ENCODE assay signal across 10 mouse cellular contexts in genomic region chr2:125696219-125696618, GRCm38 (mm10). TPM values are rescaled to one million over a fixed set of nuclear protein-coding genes. Genes with fewer than 3 reads are reported as not detected.
DNase-seq lines count a peak whose midpoint lies in the region; ATAC-seq and TF ChIP-seq lines count a peak whose summit lies in the region.
"Had no signal": no experiment of that assay in that cellular context is flagged by ENCODE, and none has a peak within 500 bp of the region (broad histone marks: within the 10 kb centered on the region; RNA-seq: fewer than 3 reads in every experiment).

No protein-coding gene starts in this region.

- no peaks in the 10 kb centered on the region for H3K9me3 ChIP-seq in heart, embryonic 11.5 days (replicated peaks; ENCODE audit: control insufficient read depth, low read length)
- H3K9me3 ChIP-seq in heart, embryonic 14.5 days (ENCODE audit: control insufficient read depth, low read length) = no peaks in the 10 kb centered on the region
- H3K9me3 ChIP-seq in lung, embryonic 15.5 days = no peaks in the 10 kb centered on the region
- no peaks in the 10 kb centered on the region for H3K9me3 ChIP-seq in forebrain, postnatal 0 days (ENCODE audit: low read length)
- H3K9me3 ChIP-seq: midbrain, embryonic 15.5 days had no signal

- H3K9ac ChIP-seq in heart, adult 2 months (ENCODE audit: low read depth, low read length) = no peak overlapping the region
- H3K9ac ChIP-seq in heart, embryonic 11.5 days (ENCODE audit: low read depth, low read length) = no peak overlapping the region
- H3K9ac ChIP-seq in heart, embryonic 14.5 days (ENCODE audit: low read length) = no peak overlapping the region
- no peak overlapping the region for H3K9ac ChIP-seq in lung, embryonic 15.5 days
- H3K9ac ChIP-seq in forebrain, postnatal 0 days = no peak overlapping the region
- H3K9ac ChIP-seq: midbrain, embryonic 15.5 days had no signal

- intact Hi-C loops in heart, adult 2 months (cut with DNase I) = no loop called here

- peak overlapping the region; percentile 11; the same call in 1 of the 2 replicates for H3K27ac ChIP-seq in heart, adult 2 months
- no peak overlapping the region for H3K27ac ChIP-seq in heart, embryonic 11.5 days (ENCODE audit: low read depth, low read length)
- 0 out of 4 replicates have a peak overlapping the region, but pooled peaks have one; percentile 14 to 20 for H3K27ac ChIP-seq in heart, embryonic 14.5 days (replicated peaks in 1 of 2; ENCODE audit: control insufficient read depth in 1 of 2, insufficient read depth in 1 of 2, low read depth in 2 of 2, low read length in 2 of 2)
- H3K27ac ChIP-seq in lung, embryonic 15.5 days = peak overlapping the region; percentile 60; the same call in 1 of the 2 replicates
- H3K27ac ChIP-seq in forebrain, postnatal 0 days (ENCODE audit: low read depth, low read length) = no peak overlapping the region
- H3K27ac ChIP-seq: midbrain, embryonic 15.5 days had no signal

- no peaks in the 10 kb centered on the region for H3K36me3 ChIP-seq in heart, adult 2 months (ENCODE audit: control insufficient read depth, insufficient read depth, low read length)
- H3K36me3 ChIP-seq in heart, embryonic 11.5 days (ENCODE audit: control insufficient read depth, insufficient read depth, low read length) = no peaks in the 10 kb centered on the region
- no peaks in the 10 kb centered on the region for H3K36me3 ChIP-seq in heart, embryonic 14.5 days (ENCODE audit: control insufficient read depth, insufficient read depth, low read length)
- no peaks in the 10 kb centered on the region for H3K36me3 ChIP-seq in lung, embryonic 15.5 days
- H3K36me3 ChIP-seq in forebrain, postnatal 0 days (ENCODE audit: insufficient read depth) = no peaks in the 10 kb centered on the region
- H3K36me3 ChIP-seq: midbrain, embryonic 15.5 days had no signal

- no peak overlapping the region for H3K4me2 ChIP-seq in heart, embryonic 11.5 days
- H3K4me2 ChIP-seq in heart, embryonic 14.5 days (ENCODE audit: low read length) = no peak overlapping the region
- H3K4me2 ChIP-seq in lung, embryonic 15.5 days = no peak overlapping the region
- no peak overlapping the region for H3K4me2 ChIP-seq in forebrain, postnatal 0 days (ENCODE audit: low read depth)
- H3K4me2 ChIP-seq: midbrain, embryonic 15.5 days had no signal

- peak; percentile 40 to 47 for DNase-seq in heart, adult 2 months
- DNase-seq in adipocyte (ENCODE audit: low spot score) = peak; percentile 24
- no peak for DNase-seq in spleen, postnatal 36 days (ENCODE audit: low spot score in 2 of 2)
- no peak for DNase-seq in forebrain, postnatal 0 days
- no peak for DNase-seq in layer of hippocampus, adult 18-20 months (ENCODE audit: low spot score in 2 of 2)
- DNase-seq: right cerebral cortex, postnatal 14 days had no signal

- TF ChIP-seq POLR2A in heart, adult 2 months (IDR thresholded peaks at IDR 0.05; ENCODE audit: insufficient read depth, low read depth, low read length) = no peak

- 40% methylated on average over 2 of the region's 2 CpGs for WGBS in heart, adult 2 months
- 64% methylated on average over 2 of the region's 2 CpGs for WGBS in heart, embryonic 11.5 days (ENCODE audit: insufficient replicate concordance)
- 64% methylated on average over 2 of the region's 2 CpGs for WGBS in heart, embryonic 14.5 days
- WGBS in lung, embryonic 15.5 days = 59% methylated on average over 2 of the region's 2 CpGs
- 53% methylated on average over 2 of the region's 2 CpGs for WGBS in forebrain, postnatal 0 days

- TF ChIP-seq CTCF in heart, adult 2 months (IDR thresholded peaks at IDR 0.05) = no peak
- TF ChIP-seq CTCF in forebrain, postnatal 0 days (IDR thresholded peaks at IDR 0.05; ENCODE audit: low read depth) = no peak

- H3K27me3 ChIP-seq in heart, adult 2 months (ENCODE audit: control insufficient read depth, insufficient read depth, low read length) = no peaks in the 10 kb centered on the region
- H3K27me3 ChIP-seq in heart, embryonic 11.5 days (ENCODE audit: control insufficient read depth, insufficient read depth, low read length) = no peaks in the 10 kb centered on the region
- no peaks in the 10 kb centered on the region for H3K27me3 ChIP-seq in heart, embryonic 14.5 days (ENCODE audit: control insufficient read depth, insufficient read depth, low read length)
- H3K27me3 ChIP-seq in lung, embryonic 15.5 days = no peaks in the 10 kb centered on the region
- H3K27me3 ChIP-seq in forebrain, postnatal 0 days (ENCODE audit: insufficient read depth, low read length) = no peaks in the 10 kb centered on the region
- H3K27me3 ChIP-seq: midbrain, embryonic 15.5 days had no signal

- TF ChIP-seq EP300 in heart, adult 2 months (IDR thresholded peaks at IDR 0.05; ENCODE audit: insufficient read depth, low read depth, low read length) = no peak

- no peaks in the 10 kb centered on the region for H3K79me2 ChIP-seq in heart, adult 2 months (replicated peaks; ENCODE audit: control insufficient read depth, insufficient read depth, low read length)

- no peak for ATAC-seq in heart, embryonic 11.5 days (replicated peaks; ENCODE audit: insufficient number of reproducible peaks, low FRiP score, low TSS enrichment)
- no peak for ATAC-seq in heart, embryonic 14.5 days (ENCODE audit: insufficient number of reproducible peaks, insufficient read depth, low FRiP score, low read depth)
- ATAC-seq in lung, embryonic 15.5 days (ENCODE audit: borderline replicate concordance, extremely low read depth, low FRiP score, low TSS enrichment) = peak; percentile 39; the same call in 1 of the 2 replicates
- no peak for ATAC-seq in forebrain, postnatal 0 days
- ATAC-seq: midbrain, embryonic 15.5 days had no signal

- peaks cover 5% of the 10 kb centered on the region for H3K4me1 ChIP-seq in heart, adult 2 months (ENCODE audit: control insufficient read depth, insufficient read depth, low read length)
- no peaks in the 10 kb centered on the region for H3K4me1 ChIP-seq in heart, embryonic 11.5 days (ENCODE audit: control insufficient read depth, insufficient read depth, low read length)
- peaks cover 0 to 2% of the 10 kb centered on the region in 2 experiments; a peak in 2 of 4 replicates for H3K4me1 ChIP-seq in heart, embryonic 14.5 days (ENCODE audit: control insufficient read depth in 2 of 2, insufficient read depth in 2 of 2, low read length in 2 of 2)
- peaks cover 6% of the 10 kb centered on the region; the same call in 1 of the 2 replicates for H3K4me1 ChIP-seq in lung, embryonic 15.5 days
- H3K4me1 ChIP-seq in forebrain, postnatal 0 days (ENCODE audit: insufficient read depth) = no peaks in the 10 kb centered on the region
- H3K4me1 ChIP-seq: midbrain, embryonic 15.5 days had no signal

- H3K4me3 ChIP-seq in heart, adult 2 months = no peak overlapping the region
- H3K4me3 ChIP-seq in heart, embryonic 11.5 days (ENCODE audit: low read depth, low read length) = no peak overlapping the region
- H3K4me3 ChIP-seq in heart, embryonic 14.5 days (ENCODE audit: control insufficient read depth in 1 of 2, insufficient read depth in 1 of 2, low read depth in 1 of 2, low read length in 2 of 2) = no peak overlapping the region
- no peak overlapping the region for H3K4me3 ChIP-seq in lung, embryonic 15.5 days
- no peak overlapping the region for H3K4me3 ChIP-seq in forebrain, postnatal 0 days (ENCODE audit: low read depth, low read length)
- H3K4me3 ChIP-seq: midbrain, embryonic 15.5 days had no signal

RNA-seq across cellular contexts. Expression of gene Eid1, which starts 23.3 kb away (rescaled TPM):
- 10 to 100 TPM; 44.3 to 45.7 TPM for total RNA-seq in heart, adult 2 months (2021)
- polyA plus RNA-seq in heart, adult 2 months (2012; rRNA removed) = 12.6 and 16.0 TPM in 2 replicates
- 182 and 197 TPM in 2 replicates for polyA plus RNA-seq in heart, embryonic 11.5 days (2014; fragmentation: Nextera tagmentation; extraction: Ambion mirVana)
- 192 and 208 TPM in 2 replicates for polyA plus RNA-seq in heart, embryonic 14.5 days (2014; fragmentation: Nextera tagmentation; extraction: Ambion mirVana)
- polyA plus RNA-seq in lung, embryonic 15.5 days (2015; fragmentation: Nextera tagmentation; extraction: Ambion mirVana) = 117 and 126 TPM in 2 replicates
- 575 and 636 TPM in 2 replicates for total RNA-seq in forebrain, postnatal 0 days (2014; rRNA removed)
- 454 and 459 TPM in 2 replicates for polyA plus RNA-seq in forebrain, postnatal 0 days (2015; fragmentation: Nextera tagmentation; extraction: Ambion mirVana)
- total RNA-seq in layer of hippocampus, adult 18-20 months (2021) = 100 to 1,000 TPM; 258 to 271 TPM

RNA-seq across cellular contexts. Expression of gene Shc4, which starts 27.7 kb away (rescaled TPM):
- total RNA-seq in heart, adult 2 months (2021) = under 1 TPM; 0.44 to 0.77 TPM
- polyA plus RNA-seq in heart, adult 2 months (2012; rRNA removed) = 0.31 and 0.38 TPM in 2 replicates
- polyA plus RNA-seq in heart, embryonic 11.5 days (2014; fragmentation: Nextera tagmentation; extraction: Ambion mirVana) = 1.2 and 2.0 TPM in 2 replicates
- polyA plus RNA-seq in heart, embryonic 14.5 days (2014; fragmentation: Nextera tagmentation; extraction: Ambion mirVana) = 1.2 and 1.3 TPM in 2 replicates
- 1.2 and 1.3 TPM in 2 replicates for polyA plus RNA-seq in lung, embryonic 15.5 days (2015; fragmentation: Nextera tagmentation; extraction: Ambion mirVana)
- 4.3 and 6.8 TPM in 2 replicates for total RNA-seq in forebrain, postnatal 0 days (2014; rRNA removed)
- polyA plus RNA-seq in forebrain, postnatal 0 days (2015; fragmentation: Nextera tagmentation; extraction: Ambion mirVana) = 0.79 and 2.5 TPM in 2 replicates
- total RNA-seq in layer of hippocampus, adult 18-20 months (2021) = 1 to 10 TPM; 4.1 to 4.2 TPM

Comparison
In these comparisons a context has a peak if more than half of its experiments do, and no peak if none do; other contexts are left out.
1. H3K27ac ChIP-seq: peak in heart, adult 2 months (single experiment), heart, embryonic 14.5 days (2 of 2) and lung, embryonic 15.5 days (single experiment); none in heart, embryonic 11.5 days (single experiment) and forebrain, postnatal 0 days (single experiment).
2. DNase-seq: peak in heart, adult 2 months (2 of 2) and adipocyte (single experiment); none in spleen, postnatal 36 days (0 of 2), forebrain, postnatal 0 days (single experiment) and layer of hippocampus, adult 18-20 months (0 of 2).